Mouse (Mus musculus): ENCODE measurements at regions not wholly inside any gene's neighbourhood (a gene's known extent, or its start where the extent isn't known, plus 50 kb on each side); places are given as distances from the start of the nearest gene placed in this dataset.

DNA sequence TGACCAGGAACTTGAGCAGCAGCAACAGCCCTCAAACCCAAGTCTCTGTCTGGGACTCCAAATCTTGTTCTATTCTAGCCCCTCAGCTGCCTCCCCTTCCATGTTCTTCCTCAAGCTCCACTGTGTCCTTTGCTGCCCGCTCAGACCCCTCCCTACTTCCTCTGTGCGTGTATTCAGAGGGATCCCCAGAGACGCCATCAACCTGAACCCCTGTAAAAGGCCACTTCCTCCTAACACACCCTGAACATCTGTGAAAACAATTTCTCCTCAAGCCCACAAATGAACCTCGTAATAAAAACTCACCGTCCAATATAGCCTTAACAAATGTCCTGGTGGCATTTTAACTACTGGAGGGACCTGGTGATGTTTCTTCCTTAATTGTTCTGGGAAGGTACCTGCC lies 1536.0 kb upstream of the Gulo start:
- Histone ChIP-seq H3K4me3 (no peak overlapping the region), H3K36me3 (ENCODE audit: poor library complexity, severe bottlenecking) (no peaks in the 10 kb centered on the region), H3K9ac (no peak overlapping the region), H3K4me1 (peaks cover 12% of the 10 kb centered on the region), H3K27me3 (no peaks in the 10 kb centered on the region), H3K4me2 (no peak overlapping the region), H3K9me3 (replicated peaks) (peaks cover 21% of the 10 kb centered on the region), H3K27ac (no peak overlapping the region)
- ATAC-seq: no peak
- 88% methylated on average over 5 of the region's 5 CpGs for WGBS

DNA sequence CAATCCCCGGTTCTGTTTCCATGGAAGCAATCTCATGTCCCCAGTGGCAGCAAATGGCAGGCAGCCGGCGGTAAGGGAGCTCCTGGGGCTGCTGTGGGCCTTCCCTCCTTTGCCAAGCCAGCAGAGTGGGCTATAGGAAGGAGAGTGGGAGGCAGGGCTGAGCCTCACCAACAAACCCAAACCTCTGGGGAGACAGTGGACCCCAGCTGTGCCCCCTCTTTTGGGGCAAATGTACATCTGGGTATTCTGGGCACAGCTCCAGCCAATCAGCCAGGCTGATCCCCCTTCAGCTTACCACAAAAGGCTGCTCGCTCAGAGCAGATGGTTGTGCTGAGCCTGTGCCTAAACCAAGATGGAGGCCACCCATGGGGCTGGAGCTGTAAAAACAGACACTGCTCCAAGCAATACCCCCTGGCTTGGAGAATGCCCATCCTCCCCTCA lies 1532.3 kb upstream of the Gulo start:
- H3K4me3 ChIP-seq: no peak overlapping the region
- no peak overlapping the region for H3K4me2 ChIP-seq
- peaks cover 4% of the 10 kb centered on the region; the same call in 1 of the 2 replicates for H3K27me3 ChIP-seq
- H3K27ac ChIP-seq: peak overlapping the region; percentile 59
- H3K36me3 ChIP-seq (ENCODE audit: poor library complexity, severe bottlenecking): no peaks in the 10 kb centered on the region
- H3K9ac ChIP-seq: no peak overlapping the region
- peaks cover 26% of the 10 kb centered on the region for H3K4me1 ChIP-seq
- 28% methylated on average over 4 of the region's 4 CpGs for WGBS
- peaks cover 16% of the 10 kb centered on the region; the same call in 1 of the 2 replicates for H3K9me3 ChIP-seq (replicated peaks)
- peak; percentile 82 for ATAC-seq

DNA sequence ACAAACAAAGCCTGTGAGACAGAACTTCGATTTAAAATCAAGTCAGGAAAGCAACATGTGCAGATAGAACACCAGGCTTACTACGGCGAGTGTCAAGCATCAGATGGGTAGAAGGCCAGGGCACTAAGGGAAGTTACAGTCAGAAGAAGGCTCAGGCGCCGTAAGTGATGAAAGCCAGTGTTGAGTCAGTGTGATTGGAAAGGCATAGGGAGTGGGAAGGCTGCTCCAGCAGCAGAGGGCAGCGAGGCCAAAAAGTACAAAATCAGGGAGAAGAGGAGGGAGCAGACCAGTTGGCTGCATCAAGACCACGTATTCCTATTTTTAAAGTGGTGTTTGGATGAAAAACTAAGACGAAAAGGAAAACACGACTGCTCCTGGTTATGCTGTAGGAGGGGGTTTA lies 1529.7 kb upstream of the Gulo start:
- H3K9me3 ChIP-seq (replicated peaks): peaks cover 9% of the 10 kb centered on the region; the same call in 1 of the 2 replicates
- peaks cover 7% of the 10 kb centered on the region for H3K27me3 ChIP-seq
- no peak overlapping the region for H3K4me3 ChIP-seq
- no peak overlapping the region for H3K4me2 ChIP-seq
- no peak for ATAC-seq
- 74% methylated on average over 9 of the region's 9 CpGs for WGBS
- H3K36me3 ChIP-seq (ENCODE audit: poor library complexity, severe bottlenecking): no peaks in the 10 kb centered on the region
- peaks cover 26% of the 10 kb centered on the region for H3K4me1 ChIP-seq
- H3K9ac ChIP-seq: no peak overlapping the region
- no peak overlapping the region for H3K27ac ChIP-seq

DNA sequence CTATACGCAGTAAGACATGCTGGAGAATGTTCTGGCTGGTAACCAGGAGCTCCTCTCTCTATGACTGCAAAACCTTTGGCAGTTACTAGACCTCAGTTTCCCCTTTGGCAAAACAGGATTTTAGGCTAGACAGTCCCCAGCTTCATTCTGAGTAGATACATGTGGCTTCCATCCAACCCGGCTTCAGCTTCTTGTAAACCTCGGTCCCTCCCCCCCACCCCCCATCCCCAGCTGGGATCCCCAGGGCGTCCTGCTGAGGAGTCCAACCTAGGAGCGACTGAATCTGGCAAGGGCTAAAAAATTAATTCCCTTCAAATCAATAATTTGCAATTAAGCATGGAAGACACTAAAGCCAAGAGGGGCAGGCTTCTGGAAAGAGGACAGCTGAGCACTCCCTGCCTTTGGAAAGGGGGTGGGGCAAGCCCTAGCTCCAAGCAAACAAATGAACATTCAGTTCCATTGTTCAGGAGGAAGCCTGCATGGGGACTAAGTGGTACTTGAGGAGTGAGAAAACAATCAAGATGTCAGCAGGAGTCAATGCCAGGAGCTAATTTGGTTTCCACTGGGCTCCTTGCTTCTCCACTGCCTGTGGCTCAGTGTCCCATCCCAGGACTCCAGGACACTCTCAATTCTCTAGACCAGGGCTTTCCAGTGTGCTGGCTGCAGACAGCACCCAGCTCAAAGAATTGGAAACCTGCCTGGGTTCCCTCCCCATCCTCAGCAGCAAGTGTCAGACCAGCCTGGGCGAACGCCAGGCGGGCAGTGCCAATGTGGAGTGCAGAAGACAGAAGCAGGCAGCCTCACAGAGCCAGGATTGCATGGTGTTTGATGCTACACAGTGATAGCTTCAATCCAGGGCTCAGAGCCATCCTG lies 1528.0 kb upstream of the Gulo start:
- no peak overlapping the region for H3K27ac ChIP-seq
- peak; percentile 84 for ATAC-seq
- H3K4me3 ChIP-seq: no peak overlapping the region
- H3K9ac ChIP-seq: no peak overlapping the region
- 14% methylated on average over 8 of the region's 8 CpGs for WGBS
- H3K9me3 ChIP-seq (replicated peaks): no peaks in the 10 kb centered on the region
- H3K27me3 ChIP-seq: peaks cover 7% of the 10 kb centered on the region
- H3K36me3 ChIP-seq (ENCODE audit: poor library complexity, severe bottlenecking): no peaks in the 10 kb centered on the region
- H3K4me2 ChIP-seq: no peak overlapping the region
- peaks cover 26% of the 10 kb centered on the region for H3K4me1 ChIP-seq

DNA sequence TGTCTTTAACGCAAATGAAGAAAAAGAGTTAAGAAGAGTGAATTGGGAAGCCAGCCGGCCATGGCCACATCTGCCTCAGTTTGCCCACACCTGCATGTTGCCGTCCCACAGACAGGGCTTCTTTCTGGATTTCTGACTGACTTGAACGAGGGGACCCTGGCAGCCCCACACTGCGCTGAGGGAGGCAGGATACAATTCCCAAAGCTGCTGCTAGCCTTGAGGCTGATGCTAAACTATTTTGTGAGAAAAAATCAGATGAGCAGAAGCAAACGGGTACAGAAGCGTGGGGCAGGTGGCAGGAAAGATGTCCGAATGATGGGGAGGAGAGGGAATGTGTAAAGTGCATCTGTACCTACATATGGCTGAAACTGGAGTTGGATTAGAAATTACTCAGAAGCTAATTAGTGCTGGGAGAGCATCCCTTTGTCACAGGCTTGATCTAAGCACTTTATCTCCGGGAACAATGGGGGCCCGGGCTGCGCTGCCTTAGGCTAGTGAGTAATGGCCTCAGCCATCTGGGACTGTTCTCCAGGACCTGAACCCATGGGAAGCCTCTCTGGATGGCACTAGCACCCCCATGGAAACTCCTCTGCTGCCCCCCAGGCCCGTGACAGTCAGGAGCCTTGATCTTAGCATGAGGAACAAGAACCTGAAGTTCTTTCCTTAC lies 1497.9 kb upstream of the Gulo start:
- Histone ChIP-seq H3K4me1 (0 out of 2 replicates have a peak, but pooled peaks cover 6% of the 10 kb centered on the region), H3K27me3 (no peaks in the 10 kb centered on the region), H3K27ac (no peak overlapping the region), H3K36me3 (ENCODE audit: poor library complexity, severe bottlenecking) (no peaks in the 10 kb centered on the region), H3K9ac (no peak overlapping the region), H3K4me2 (no peak overlapping the region), H3K9me3 (replicated peaks) (no peaks in the 10 kb centered on the region), H3K4me3 (no peak overlapping the region)
- no peak for ATAC-seq
- 54% methylated on average over 12 of the region's 12 CpGs for WGBS

DNA sequence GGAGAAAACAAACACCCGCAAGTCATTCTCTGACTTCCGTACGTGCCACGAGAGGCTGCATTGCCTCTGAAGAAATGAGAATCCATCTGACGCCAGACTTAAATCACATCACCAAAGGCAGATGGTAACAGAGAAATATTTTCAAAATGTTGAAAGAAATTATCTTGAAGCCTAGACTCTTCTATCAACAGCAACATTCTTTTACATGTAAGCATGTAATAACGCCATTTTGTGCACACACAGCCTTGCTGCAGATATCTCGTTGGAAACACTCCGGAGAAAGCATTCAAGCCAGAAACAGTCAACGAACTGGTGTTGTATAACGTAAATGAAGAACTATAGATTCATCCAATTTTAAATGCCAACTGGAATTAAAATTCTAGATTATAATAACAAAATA lies 1483.1 kb upstream of the Gulo start:
- ATAC-seq: no peak
- no peaks in the 10 kb centered on the region for H3K4me1 ChIP-seq
- H3K4me2 ChIP-seq: no peak overlapping the region
- 92% methylated on average over 10 of the region's 10 CpGs for WGBS
- no peak overlapping the region for H3K4me3 ChIP-seq
- no peaks in the 10 kb centered on the region for H3K27me3 ChIP-seq
- H3K27ac ChIP-seq: no peak overlapping the region
- H3K36me3 ChIP-seq (ENCODE audit: poor library complexity, severe bottlenecking): no peaks in the 10 kb centered on the region
- no peak overlapping the region for H3K9ac ChIP-seq
- no peaks in the 10 kb centered on the region for H3K9me3 ChIP-seq (replicated peaks)

DNA sequence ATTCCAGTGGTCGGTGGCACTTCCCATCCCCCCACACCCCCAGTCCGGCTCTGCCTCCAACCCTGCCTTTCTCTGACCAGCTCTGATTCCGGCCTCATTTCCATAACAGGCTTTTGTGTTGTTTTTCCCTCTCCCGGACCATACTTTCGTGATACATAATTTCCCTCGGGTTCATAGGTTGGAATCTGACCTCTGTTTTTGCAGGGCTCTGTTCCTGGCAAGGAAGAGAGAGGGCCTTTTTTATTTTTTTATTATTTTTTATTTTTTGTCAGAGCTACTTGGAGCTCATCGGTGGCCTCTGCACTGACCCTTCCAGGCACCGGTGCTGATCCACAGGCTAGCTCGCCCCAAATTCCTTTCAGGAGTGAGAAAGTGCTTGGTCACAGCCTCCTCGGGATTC lies 1477.7 kb upstream of the Gulo start:
- no peak overlapping the region for H3K9ac ChIP-seq
- WGBS: 16% methylated on average over 10 of the region's 10 CpGs
- no peaks in the 10 kb centered on the region for H3K36me3 ChIP-seq (ENCODE audit: poor library complexity, severe bottlenecking)
- no peak overlapping the region for H3K4me2 ChIP-seq
- ATAC-seq: no peak
- no peak overlapping the region for H3K27ac ChIP-seq
- H3K4me1 ChIP-seq: no peaks in the 10 kb centered on the region
- no peak overlapping the region for H3K4me3 ChIP-seq
- H3K9me3 ChIP-seq (replicated peaks): no peaks in the 10 kb centered on the region
- no peaks in the 10 kb centered on the region for H3K27me3 ChIP-seq

DNA sequence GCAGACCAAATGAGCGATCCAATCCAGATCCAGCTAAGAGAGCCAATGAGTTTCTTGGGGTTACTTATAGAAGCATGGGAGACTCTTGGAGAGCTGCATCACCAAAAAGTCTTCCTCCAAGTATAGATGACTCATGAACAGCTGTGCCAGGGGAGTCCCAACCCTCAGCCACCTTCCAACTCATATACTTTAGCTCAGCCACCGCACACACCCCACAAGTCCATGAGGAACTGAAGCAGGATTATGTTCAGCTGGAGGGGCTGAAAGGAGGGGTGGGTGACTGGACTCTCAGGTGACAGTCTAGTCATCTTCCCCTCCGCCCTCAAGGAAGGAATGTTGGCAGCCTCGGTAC lies 1476.4 kb upstream of the Gulo start:
- no peak for ATAC-seq
- Histone ChIP-seq H3K36me3 (ENCODE audit: poor library complexity, severe bottlenecking) (no peaks in the 10 kb centered on the region), H3K4me2 (no peak overlapping the region), H3K4me1 (no peaks in the 10 kb centered on the region), H3K9ac (no peak overlapping the region), H3K27me3 (no peaks in the 10 kb centered on the region), H3K4me3 (no peak overlapping the region), H3K9me3 (replicated peaks) (no peaks in the 10 kb centered on the region), H3K27ac (no peak overlapping the region)
- WGBS: 93% methylated on average over 4 of the region's 4 CpGs

DNA sequence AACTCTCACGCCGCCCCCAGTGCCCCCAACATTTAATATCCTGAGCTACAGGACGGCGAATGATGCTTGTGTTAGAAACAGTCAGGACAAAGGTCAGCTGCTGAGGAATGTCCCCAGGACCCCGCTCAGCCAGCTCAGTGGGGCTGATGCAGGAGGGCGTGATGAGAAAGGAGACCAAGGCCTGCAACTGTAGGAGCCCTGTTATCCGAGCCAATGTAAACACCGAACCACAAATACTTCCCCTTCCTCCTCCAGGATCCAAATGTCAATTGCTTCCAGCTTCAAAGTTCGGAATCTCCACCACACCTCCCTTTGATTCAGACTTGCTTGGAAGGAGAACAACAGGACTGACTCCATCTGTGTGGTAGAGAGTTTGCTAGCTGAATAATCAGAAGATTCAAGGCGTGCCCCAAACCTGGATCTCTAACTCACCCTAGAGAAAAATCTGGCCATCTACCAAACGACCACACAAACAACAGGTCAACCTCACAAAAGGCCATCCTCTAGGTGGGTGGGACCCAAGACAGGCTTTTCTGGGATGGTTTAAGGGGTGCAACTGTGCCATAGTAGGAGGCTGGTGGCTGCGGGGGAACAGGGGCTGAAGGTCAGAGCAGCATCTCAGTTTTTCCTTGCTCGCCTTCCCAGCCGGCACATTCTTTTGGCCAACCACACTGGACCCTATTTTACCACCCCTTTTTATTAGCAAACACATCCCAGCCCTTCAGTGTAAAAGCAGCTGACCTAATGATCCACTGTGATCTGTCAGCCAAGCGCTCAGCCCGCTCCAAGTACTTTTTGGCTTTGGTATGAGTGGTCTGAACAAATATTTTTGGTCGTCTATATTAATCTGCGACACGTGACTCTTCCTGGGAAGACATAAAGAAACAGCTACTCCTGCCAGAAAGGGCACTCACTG lies 1475.8 kb upstream of the Gulo start:
- Histone ChIP-seq H3K4me2 (no peak overlapping the region), H3K4me3 (no peak overlapping the region), H3K36me3 (ENCODE audit: poor library complexity, severe bottlenecking) (no peaks in the 10 kb centered on the region), H3K4me1 (no peaks in the 10 kb centered on the region), H3K9me3 (replicated peaks) (no peaks in the 10 kb centered on the region), H3K27ac (no peak overlapping the region), H3K27me3 (no peaks in the 10 kb centered on the region), H3K9ac (no peak overlapping the region)
- no peak for ATAC-seq
- WGBS: 72% methylated on average over 19 of the region's 19 CpGs
